Mouse (Mus musculus): ENCODE measurements around the gene Nsmce4a. TPM values are rescaled to one million over a fixed set of nuclear protein-coding genes. Genes with fewer than 3 reads are reported as not detected.

Nsmce4a gene
- polyA plus RNA-seq (2014; fragmentation: Nextera tagmentation; extraction: Ambion mirVana), result 130 and 154 TPM in 2 replicates

- Histone ChIP-seq H3K27me3 (replicated peaks; ENCODE audit: control insufficient read depth, insufficient read depth, low read length) (no peaks in the 10 kb centered on the region), H3K4me2 (ENCODE audit: low read length) (no peak within 1 kb of the TSS), H3K27ac (ENCODE audit: low read depth, low read length) (no peak within 1 kb of the TSS), H3K9me3 (replicated peaks; ENCODE audit: control insufficient read depth, low read length) (no peaks in the 10 kb centered on the region), H3K4me3 (ENCODE audit: low read depth, low read length) (no peak within 1 kb of the TSS), H3K36me3 (ENCODE audit: control insufficient read depth, insufficient read depth, low read length) (no peaks in the 10 kb centered on the region), H3K4me1 (ENCODE audit: control insufficient read depth, insufficient read depth, low read length) (peaks cover 7% of the 10 kb centered on the region), H3K9ac (ENCODE audit: low read length) (no peak within 1 kb of the TSS)
- no peak for ATAC-seq
- no peak for DNase-seq (ENCODE audit: low spot score)
- 74% methylated on average over 10 of the region's 11 CpGs for WGBS
Observed at GRCm38 (mm10) chr7:130572821-130573220, at the start of gene Nsmce4a. Gene Nsmce4a (minus strand): TSS chr7:130573118.

DNA sequence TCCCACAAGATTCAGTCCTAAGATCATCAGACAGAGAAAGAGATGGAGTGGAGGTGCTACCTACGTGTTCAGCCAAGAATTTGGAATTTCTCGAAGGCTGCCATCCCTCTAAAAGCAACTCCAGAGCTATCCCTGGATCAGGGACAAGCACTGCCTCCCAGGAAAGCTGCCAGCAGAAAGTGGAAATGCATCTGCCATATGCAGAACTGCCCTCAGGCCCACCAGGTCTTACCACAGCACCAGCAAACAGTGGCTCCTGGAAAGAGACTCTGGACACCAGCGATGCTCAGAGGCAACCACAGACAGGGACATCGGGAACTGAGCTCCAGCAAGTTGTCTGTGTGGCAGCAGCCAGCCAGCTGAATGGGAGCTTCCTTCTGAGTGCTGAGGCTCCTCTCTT, 49.4 kb upstream of the Nsmce4a start:
- 85% methylated on average over 4 of the region's 4 CpGs for WGBS
- H3K4me2 ChIP-seq (ENCODE audit: low read length), result no peak overlapping the region
- no peak overlapping the region for H3K4me3 ChIP-seq (ENCODE audit: low read depth, low read length)
- H3K27ac ChIP-seq (ENCODE audit: low read depth, low read length), result no peak overlapping the region
- H3K4me1 ChIP-seq (ENCODE audit: control insufficient read depth, insufficient read depth, low read length), result no peaks in the 10 kb centered on the region
- H3K36me3 ChIP-seq (ENCODE audit: control insufficient read depth, insufficient read depth, low read length), result no peaks in the 10 kb centered on the region
- H3K9me3 ChIP-seq (replicated peaks; ENCODE audit: control insufficient read depth, low read length), result no peaks in the 10 kb centered on the region
- ATAC-seq (no peak), DNase-seq (ENCODE audit: low spot score) (no peak)
- no peaks in the 10 kb centered on the region for H3K27me3 ChIP-seq (replicated peaks; ENCODE audit: control insufficient read depth, insufficient read depth, low read length)
- H3K9ac ChIP-seq (ENCODE audit: low read length), result no peak overlapping the region

DNA sequence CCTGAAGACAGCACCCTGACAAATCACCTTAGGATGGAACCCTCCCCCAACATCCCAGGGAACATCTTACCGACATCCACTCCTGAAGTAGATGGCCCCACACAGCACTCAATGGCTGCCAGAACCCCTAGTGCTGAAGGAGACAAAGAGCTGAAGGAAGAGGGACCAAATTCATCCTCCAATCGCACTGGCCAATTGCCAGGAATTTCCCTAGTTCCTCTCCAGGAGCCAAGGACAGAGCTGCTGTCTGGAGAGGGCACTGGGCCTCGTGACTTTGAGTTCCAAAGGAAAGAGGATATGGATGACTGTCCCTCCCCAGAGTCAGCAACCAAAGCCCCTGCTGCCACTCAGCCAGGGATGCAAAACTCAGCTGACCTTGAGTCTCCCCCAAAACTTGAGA, 49.0 kb upstream of the Nsmce4a start:
- H3K4me2 ChIP-seq (ENCODE audit: low read length), result no peak overlapping the region
- H3K36me3 ChIP-seq (ENCODE audit: control insufficient read depth, insufficient read depth, low read length), result no peaks in the 10 kb centered on the region
- H3K27ac ChIP-seq (ENCODE audit: low read depth, low read length), result no peak overlapping the region
- H3K27me3 ChIP-seq (replicated peaks; ENCODE audit: control insufficient read depth, insufficient read depth, low read length), result no peaks in the 10 kb centered on the region
- no peaks in the 10 kb centered on the region for H3K9me3 ChIP-seq (replicated peaks; ENCODE audit: control insufficient read depth, low read length)
- H3K4me1 ChIP-seq (ENCODE audit: control insufficient read depth, insufficient read depth, low read length), result no peaks in the 10 kb centered on the region
- H3K4me3 ChIP-seq (ENCODE audit: low read depth, low read length), result no peak overlapping the region
- WGBS, result 61% methylated on average over 3 of the region's 3 CpGs
- DNase-seq (ENCODE audit: low spot score), result no peak
- no peak overlapping the region for H3K9ac ChIP-seq (ENCODE audit: low read length)
- ATAC-seq, result no peak

DNA sequence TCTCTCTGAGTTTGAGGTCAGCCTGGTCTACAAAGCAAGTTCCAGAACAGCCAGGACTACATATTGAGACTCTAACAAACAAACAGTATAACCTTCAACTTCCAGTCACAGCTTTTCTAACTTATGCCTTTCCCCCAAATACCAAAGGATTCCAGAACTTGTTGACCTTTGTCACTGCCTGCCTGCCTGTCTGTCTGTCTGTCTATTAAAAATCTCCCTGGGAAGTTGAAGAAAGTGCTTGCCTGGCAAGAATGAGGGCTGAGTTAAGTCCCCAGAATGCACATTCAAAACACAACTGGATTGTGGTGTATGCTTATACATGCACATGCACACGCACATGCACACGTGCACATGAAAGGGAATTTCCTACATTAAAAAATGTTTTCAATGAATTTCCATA, 48.1 kb upstream of the Nsmce4a start:
- no peak overlapping the region for H3K9ac ChIP-seq (ENCODE audit: low read length)
- H3K4me1 ChIP-seq (ENCODE audit: control insufficient read depth, insufficient read depth, low read length), result no peaks in the 10 kb centered on the region
- WGBS, result 95% methylated on average over 2 of the region's 2 CpGs
- no peaks in the 10 kb centered on the region for H3K36me3 ChIP-seq (ENCODE audit: control insufficient read depth, insufficient read depth, low read length)
- no peak for ATAC-seq
- no peak overlapping the region for H3K4me2 ChIP-seq (ENCODE audit: low read length)
- no peaks in the 10 kb centered on the region for H3K9me3 ChIP-seq (replicated peaks; ENCODE audit: control insufficient read depth, low read length)
- H3K27ac ChIP-seq (ENCODE audit: low read depth, low read length), result no peak overlapping the region
- H3K4me3 ChIP-seq (ENCODE audit: low read depth, low read length), result no peak overlapping the region
- H3K27me3 ChIP-seq (replicated peaks; ENCODE audit: control insufficient read depth, insufficient read depth, low read length), result no peaks in the 10 kb centered on the region
- no peak for DNase-seq (ENCODE audit: low spot score)

DNA sequence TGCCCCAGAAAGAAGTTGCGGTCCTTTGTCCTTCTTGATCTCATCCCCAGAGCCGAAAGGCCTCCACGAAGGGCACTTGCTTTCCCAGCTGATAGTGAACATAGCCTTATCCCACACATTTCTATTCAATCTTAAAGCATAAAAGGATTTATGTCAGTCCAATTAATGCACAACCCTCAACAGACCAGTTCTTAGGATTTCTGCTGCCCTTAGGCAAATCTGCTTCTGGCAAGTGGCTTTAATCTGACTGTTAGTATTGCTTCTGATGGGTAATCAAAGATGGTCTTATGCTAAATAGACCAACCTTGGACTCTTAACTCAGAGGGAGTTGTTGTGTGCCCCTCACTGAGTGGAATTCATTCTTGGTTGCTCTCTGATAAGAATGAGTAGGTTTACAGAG, 44.7 kb upstream of the Nsmce4a start:
- Histone ChIP-seq H3K36me3 (ENCODE audit: control insufficient read depth, insufficient read depth, low read length) (no peaks in the 10 kb centered on the region), H3K27me3 (replicated peaks; ENCODE audit: control insufficient read depth, insufficient read depth, low read length) (no peaks in the 10 kb centered on the region), H3K9ac (ENCODE audit: low read length) (no peak overlapping the region), H3K4me2 (ENCODE audit: low read length) (no peak overlapping the region), H3K27ac (ENCODE audit: low read depth, low read length) (no peak overlapping the region), H3K4me1 (ENCODE audit: control insufficient read depth, insufficient read depth, low read length) (no peaks in the 10 kb centered on the region), H3K9me3 (replicated peaks; ENCODE audit: control insufficient read depth, low read length) (no peaks in the 10 kb centered on the region), H3K4me3 (ENCODE audit: low read depth, low read length) (no peak overlapping the region)
- ATAC-seq (no peak), DNase-seq (ENCODE audit: low spot score) (no peak)
- 93% methylated on average over 3 of the region's 3 CpGs for WGBS

DNA sequence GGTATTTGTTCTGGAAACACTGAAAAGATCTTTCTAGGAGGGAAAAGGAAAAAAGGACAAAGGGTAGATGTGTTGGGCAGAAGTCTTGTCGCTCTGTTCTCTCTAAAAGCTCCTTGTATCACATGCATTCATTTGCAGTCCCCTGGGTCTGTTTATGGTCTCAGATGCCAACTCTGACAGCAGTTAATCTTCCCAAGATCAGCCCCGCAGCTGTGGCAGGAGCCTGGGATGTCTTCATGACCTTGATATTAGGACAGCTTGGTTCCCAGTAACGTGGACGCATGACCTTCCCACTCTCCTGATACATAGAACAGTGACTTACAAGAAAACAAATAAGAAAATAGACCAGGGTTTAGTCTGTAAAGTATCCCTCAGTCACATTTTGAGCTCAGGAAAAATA, 41.1 kb upstream of the Nsmce4a start:
- Histone ChIP-seq H3K27ac (ENCODE audit: low read depth, low read length) (no peak overlapping the region), H3K9ac (ENCODE audit: low read length) (no peak overlapping the region), H3K4me3 (ENCODE audit: low read depth, low read length) (no peak overlapping the region), H3K27me3 (replicated peaks; ENCODE audit: control insufficient read depth, insufficient read depth, low read length) (no peaks in the 10 kb centered on the region), H3K36me3 (ENCODE audit: control insufficient read depth, insufficient read depth, low read length) (no peaks in the 10 kb centered on the region), H3K9me3 (replicated peaks; ENCODE audit: control insufficient read depth, low read length) (no peaks in the 10 kb centered on the region), H3K4me1 (ENCODE audit: control insufficient read depth, insufficient read depth, low read length) (no peaks in the 10 kb centered on the region), H3K4me2 (ENCODE audit: low read length) (no peak overlapping the region)
- DNase-seq (ENCODE audit: low spot score) (no peak), ATAC-seq (no peak)
- WGBS, result 82% methylated on average over 4 of the region's 4 CpGs

DNA sequence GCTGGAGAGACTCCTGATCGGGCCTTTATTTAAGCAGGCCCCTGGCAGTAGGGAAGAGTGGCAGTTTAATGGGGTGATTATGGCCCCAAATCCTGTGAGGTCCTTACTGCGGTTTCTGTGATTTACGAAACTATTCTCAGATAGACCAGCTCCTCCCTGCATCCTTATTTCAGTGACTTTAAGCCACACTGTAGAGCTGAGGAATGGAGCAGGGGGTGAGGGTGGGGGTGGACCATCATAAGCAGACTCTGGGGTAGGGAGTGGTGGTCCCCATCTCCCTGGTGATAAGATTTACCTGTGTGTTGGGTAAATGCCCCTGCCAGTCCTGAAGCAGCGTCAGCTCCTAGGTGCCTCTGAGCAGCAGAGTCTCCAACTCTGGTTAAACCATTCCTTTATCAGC, 34.0 kb upstream of the Nsmce4a start:
- DNase-seq (ENCODE audit: low spot score) (no peak), ATAC-seq (no peak)
- no peak overlapping the region for H3K27ac ChIP-seq (ENCODE audit: low read depth, low read length)
- no peak overlapping the region for H3K9ac ChIP-seq (ENCODE audit: low read length)
- H3K4me3 ChIP-seq (ENCODE audit: low read depth, low read length), result no peak overlapping the region
- no peak overlapping the region for H3K4me2 ChIP-seq (ENCODE audit: low read length)
- no peaks in the 10 kb centered on the region for H3K4me1 ChIP-seq (ENCODE audit: control insufficient read depth, insufficient read depth, low read length)
- H3K27me3 ChIP-seq (replicated peaks; ENCODE audit: control insufficient read depth, insufficient read depth, low read length), result no peaks in the 10 kb centered on the region
- H3K36me3 ChIP-seq (ENCODE audit: control insufficient read depth, insufficient read depth, low read length), result no peaks in the 10 kb centered on the region
- WGBS, result 86% methylated on average over 4 of the region's 4 CpGs
- H3K9me3 ChIP-seq (replicated peaks; ENCODE audit: control insufficient read depth, low read length), result no peaks in the 10 kb centered on the region

GRCm38 (mm10) chr7:130605111-130605510, 32.2 kb upstream of the Nsmce4a start:
- Histone ChIP-seq H3K27ac (ENCODE audit: low read depth, low read length) (no peak overlapping the region), H3K4me3 (ENCODE audit: low read depth, low read length) (no peak overlapping the region), H3K9ac (ENCODE audit: low read length) (no peak overlapping the region), H3K27me3 (replicated peaks; ENCODE audit: control insufficient read depth, insufficient read depth, low read length) (no peaks in the 10 kb centered on the region), H3K4me2 (ENCODE audit: low read length) (no peak overlapping the region), H3K36me3 (ENCODE audit: control insufficient read depth, insufficient read depth, low read length) (no peaks in the 10 kb centered on the region), H3K4me1 (ENCODE audit: control insufficient read depth, insufficient read depth, low read length) (no peaks in the 10 kb centered on the region), H3K9me3 (replicated peaks; ENCODE audit: control insufficient read depth, low read length) (no peaks in the 10 kb centered on the region)
- ATAC-seq (no peak), DNase-seq (ENCODE audit: low spot score) (no peak)
- 32% methylated on average over 6 of the region's 6 CpGs for WGBS

GRCm38 (mm10) chr7:130604390-130604789, 31.5 kb upstream of the Nsmce4a start:
- H3K36me3 ChIP-seq (ENCODE audit: control insufficient read depth, insufficient read depth, low read length), result no peaks in the 10 kb centered on the region
- no peaks in the 10 kb centered on the region for H3K4me1 ChIP-seq (ENCODE audit: control insufficient read depth, insufficient read depth, low read length)
- ATAC-seq (no peak), DNase-seq (ENCODE audit: low spot score) (no peak)
- H3K9ac ChIP-seq (ENCODE audit: low read length), result no peak overlapping the region
- no peak overlapping the region for H3K4me3 ChIP-seq (ENCODE audit: low read depth, low read length)
- no peaks in the 10 kb centered on the region for H3K27me3 ChIP-seq (replicated peaks; ENCODE audit: control insufficient read depth, insufficient read depth, low read length)
- WGBS, result 90% methylated on average over 2 of the region's 2 CpGs
- H3K9me3 ChIP-seq (replicated peaks; ENCODE audit: control insufficient read depth, low read length), result no peaks in the 10 kb centered on the region
- H3K4me2 ChIP-seq (ENCODE audit: low read length), result no peak overlapping the region
- H3K27ac ChIP-seq (ENCODE audit: low read depth, low read length), result no peak overlapping the region
